Mouse (Mus musculus) naive thymus-derived CD4-positive, alpha-beta T cell, adult 2 months (primary cell): Measurements from ENCODE around the gene Pank4.

Source experiments
- DNase-seq: peaks from one replicate; pipeline ENCODE4 v3.0.0-alpha.2; 2011; ENCODE audit warnings: low read depth

Gene Pank4

DNA sequence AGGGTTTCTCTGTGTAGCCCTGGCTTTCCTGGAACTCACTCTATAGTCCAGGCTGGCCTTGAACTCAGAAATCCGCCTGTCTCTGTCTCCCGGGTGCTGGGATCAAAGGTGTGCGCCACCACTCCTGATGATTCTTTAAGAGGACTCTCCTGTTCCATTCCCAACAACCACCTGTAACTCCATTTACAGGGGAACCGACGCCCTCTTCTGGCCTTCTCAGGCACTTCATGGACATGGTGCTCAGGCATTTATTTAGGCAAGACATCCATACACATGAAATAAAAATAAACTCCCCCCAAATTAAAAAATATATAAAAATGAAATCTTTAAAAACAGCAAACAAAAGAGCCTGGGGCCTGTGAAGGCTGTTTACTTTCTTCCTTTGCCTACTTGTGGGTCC is 3.2 kb downstream of the Pank4 start:
- DNase-seq: peak; percentile 68

DNA sequence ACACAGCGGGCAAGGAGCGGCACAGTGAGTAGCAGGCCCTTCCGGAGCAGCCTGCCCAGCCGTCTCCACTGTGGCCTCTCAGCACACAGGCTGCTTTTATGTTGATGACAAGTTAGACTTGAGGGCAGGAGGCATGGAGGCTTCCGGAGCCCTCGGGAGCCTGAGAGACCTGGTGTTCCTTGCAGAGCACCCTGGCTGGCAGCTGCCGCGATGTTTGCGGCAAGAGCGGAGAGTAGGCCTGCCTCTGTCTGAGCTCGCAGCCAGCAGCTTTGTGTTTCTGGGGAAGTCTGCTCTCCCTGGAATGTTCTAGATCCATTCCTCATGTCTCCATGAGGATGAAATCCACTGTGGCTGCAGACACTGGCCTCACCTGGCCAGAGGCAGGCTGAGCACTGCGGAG is 8.6 kb downstream of the Pank4 start:
- DNase-seq: no peak

DNA sequence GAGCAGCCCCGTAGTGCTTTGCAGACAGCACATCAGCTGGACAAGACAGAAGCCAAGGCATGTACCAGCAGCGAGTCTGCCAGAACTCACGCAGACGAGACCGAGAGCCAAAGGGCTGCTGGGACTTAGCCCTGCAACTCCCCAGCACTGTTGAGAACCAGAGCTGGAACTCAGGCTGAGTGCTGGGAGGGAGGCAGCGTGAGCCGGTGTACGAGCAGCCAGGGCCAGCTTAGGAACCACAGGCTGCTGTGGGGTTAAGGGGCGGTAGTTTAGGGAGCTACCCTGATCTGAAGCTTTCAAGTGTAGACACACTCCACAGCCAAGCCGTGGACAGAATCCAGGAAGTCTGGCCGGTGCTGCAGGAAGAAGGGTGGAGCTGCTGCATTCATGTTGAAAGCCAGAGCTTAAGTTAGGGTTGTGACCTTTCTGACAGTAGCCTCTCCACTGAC is 10.3 kb downstream of the Pank4 start:
- no peak for DNase-seq

DNA sequence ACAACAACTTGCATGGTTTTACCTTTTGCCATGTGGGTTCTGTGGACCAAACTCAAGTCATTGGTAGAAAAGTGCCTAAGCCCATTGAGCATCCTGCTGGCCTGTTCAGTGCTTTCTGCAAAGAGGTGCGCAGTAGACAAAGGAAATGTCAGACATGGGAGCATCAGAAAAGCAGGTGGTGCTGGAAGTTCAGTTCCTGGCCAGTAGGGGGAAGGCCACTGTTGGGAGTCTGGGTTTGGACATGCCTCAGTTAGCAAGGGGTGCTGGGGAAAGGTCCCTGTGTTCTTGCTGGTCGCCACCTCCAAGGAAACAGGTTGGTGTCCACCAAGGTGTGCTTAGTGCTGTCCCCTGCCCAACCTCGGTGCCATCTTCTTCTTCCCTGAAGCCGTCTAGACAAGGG is 16.2 kb downstream of the Pank4 start:
- DNase-seq: peak; percentile 47

DNA sequence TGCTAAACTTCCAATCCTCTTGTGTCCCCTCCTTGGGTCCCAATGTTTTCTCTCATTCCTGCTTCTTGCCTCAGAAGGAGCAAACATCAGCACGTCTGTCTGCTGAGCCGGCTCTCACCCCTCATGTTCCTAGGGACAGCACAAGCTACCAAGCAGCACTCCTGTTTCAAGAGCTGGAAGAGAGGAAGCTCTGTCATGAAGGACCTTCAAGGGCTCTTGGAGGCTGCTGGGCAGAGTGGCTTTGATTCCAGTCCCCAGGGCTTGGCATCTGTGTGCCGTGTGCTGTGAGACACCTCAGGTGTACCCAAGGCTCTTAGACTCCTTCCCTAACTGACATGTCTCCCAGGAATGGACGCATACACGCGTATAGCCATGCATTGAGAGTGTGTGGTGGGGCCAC is 17.2 kb downstream of the Pank4 start:
- DNase-seq: no peak

DNA sequence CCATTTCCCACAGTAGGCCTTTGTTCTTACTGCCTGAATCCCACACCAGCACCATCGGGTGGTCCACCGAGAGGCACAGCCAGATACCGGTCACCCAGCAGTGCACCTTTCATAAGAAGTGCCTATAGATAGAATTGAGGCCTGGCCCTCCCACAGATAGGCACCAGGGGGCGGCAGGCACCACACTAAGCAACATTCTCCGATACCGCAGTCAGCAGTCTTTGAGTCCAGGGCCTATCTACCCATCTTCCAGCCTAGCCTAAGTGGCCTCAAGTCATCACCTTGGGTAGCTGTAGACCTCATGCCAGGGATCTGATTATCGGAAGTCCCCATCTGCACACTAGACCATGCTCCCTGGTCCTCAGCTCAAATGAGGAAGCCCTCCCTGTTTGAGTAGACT is 17.6 kb downstream of the Pank4 start:
- peak; percentile 82 for DNase-seq

DNA sequence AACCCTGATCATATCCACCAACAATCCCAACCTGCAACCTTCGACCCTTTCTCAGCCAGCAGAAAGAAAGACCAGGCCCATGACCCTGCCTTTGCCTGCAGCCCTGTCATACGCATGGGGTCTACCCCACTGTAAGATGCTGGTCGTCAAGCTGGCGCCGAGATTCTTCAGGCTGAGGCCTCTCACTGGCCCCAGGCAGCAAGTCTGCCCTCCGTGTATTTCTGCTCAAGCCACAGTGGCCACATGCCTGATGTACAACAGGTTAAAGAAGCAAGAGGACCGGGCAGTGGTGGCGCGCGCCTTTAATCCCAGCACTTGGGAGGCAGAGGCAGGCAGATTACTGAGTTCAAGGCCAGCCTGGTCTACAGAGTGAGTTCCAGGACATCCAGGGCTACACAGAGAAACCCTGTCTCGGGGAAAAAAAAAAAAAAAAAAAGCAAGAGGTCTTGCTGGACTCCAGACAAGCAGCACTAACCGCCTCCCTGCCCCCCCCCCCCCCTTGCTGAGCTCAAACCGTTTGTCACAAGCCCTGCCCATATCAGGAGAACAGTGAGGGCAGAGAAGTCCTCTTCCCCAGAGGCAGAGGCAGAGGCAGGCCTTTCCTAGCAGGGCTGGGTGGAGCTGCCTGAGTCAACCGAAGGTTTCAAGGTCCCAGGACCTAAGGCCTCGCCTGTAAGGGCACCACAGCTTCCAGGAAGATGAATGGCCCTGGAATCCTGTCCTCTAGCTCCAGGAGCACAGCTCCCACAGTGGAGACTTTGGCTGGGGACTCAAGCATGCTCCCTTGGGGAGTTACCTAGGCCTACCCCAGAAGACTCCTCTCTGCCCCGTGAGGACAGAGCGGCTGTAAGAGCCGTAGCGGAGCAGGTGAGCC is 18.6 kb downstream of the Pank4 start:
- DNase-seq: no peak

DNA sequence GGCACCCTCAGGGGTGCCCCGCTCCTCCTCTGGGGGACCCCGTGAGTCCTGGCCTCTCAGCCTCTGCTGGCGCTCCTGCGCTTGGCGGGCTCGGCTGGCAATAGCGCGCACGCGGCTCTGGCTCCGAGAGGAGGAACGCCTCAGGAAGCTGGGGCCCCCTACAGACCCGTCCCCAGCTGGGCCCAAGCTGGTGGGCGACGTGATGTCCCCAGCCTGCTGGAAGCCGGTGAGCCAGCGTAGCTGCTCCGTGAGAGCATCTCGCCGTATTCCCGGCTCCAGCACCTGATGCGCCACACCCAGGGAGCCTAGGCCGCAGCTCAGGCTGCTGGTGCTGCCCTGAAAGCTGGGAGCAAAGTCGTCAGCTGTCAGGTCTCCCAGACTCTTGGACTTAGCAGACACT is 19.8 kb downstream of the Pank4 start:
- DNase-seq: no peak

DNA sequence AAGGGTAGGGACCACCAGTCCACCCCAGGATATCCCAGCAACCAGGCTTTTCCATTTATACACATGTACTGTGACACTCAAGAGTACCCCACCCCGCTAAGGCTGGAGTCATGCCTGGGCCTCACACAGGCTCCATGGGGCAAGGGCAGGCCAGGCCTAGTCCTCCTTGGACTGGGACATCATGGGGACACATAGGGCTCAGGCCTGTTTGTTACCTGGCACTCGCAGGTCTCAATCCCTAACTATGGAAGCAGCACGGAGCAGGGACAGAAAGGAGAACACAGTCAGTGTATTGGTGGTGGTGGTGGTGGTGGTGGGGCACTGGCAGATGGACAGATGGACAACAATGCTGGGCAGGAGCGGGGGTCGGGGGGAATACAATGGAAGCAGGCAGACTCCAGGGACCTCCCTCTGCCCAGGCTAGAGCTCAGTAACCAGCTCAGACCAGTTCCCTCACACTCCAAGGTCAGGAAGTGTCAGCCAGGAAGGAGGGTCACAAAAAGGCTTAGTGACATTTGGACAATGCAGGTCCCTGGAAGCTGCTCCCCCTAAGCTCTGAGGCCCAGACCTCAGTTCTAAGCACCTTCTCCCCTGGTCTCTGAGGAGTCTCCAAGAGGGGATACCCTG is 21.3 kb downstream of the Pank4 start:
- no peak for DNase-seq

DNA sequence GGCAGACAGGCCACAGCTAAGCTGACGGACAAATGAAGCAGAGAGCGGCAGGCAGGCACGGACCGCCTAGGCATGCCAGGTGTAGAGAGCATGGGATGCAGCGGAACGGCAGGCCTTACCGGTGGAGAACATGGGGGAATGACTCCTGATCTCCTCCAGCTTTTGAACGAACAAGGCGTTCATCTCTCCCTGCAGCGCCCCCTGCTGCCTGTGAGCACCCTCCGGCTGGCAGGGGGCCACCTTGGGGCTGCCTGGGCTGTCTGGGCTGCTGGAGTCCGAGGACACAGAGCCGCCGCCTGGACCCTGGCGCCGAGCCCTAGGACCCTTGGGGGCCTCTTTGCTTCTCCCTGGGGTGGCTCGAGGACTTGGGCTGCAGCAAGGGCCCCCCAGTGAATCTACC is 22.2 kb downstream of the Pank4 start:
- DNase-seq: peak; percentile 73

DNA sequence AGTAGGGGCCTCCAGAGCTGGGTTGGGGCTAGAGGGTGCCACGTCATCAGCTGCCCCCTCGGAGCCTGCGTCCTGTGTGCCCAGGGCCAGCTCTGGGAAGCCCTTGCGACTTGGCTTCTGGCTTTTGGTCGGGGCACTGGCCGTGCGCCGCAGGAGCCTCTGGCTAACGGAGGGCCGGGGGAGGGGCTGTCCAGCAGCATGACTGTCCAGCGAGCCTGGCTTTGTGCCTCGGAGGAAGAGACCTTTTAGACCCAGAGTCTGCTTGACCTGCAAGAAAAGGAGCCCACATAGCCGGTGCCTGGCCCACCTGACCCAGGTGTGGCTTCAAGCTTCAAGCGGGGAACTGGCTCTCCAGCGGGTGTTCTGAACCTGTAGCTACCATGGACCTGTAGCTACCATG is 22.8 kb downstream of the Pank4 start:
- DNase-seq: no peak

DNA sequence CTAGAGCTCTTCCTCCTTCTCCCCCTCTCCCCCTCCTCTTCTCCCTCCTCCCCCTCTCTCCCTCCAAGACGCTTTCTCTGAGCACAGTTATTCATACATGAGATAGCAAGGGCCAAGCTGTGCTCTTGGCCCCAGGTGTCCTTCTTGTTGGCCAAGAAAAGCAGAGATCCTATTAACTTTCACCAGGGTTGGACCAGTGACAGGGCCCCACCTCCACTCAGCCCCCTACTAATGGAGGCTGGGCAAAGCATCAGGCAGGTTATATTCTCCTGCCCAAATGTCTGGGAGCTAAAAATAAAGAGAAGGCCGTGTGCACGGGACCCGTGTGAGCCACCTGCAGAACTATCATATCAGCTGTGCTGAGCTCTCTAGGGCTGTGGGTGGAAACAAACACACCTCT is 31.0 kb downstream of the Pank4 start:
- no peak for DNase-seq

DNA sequence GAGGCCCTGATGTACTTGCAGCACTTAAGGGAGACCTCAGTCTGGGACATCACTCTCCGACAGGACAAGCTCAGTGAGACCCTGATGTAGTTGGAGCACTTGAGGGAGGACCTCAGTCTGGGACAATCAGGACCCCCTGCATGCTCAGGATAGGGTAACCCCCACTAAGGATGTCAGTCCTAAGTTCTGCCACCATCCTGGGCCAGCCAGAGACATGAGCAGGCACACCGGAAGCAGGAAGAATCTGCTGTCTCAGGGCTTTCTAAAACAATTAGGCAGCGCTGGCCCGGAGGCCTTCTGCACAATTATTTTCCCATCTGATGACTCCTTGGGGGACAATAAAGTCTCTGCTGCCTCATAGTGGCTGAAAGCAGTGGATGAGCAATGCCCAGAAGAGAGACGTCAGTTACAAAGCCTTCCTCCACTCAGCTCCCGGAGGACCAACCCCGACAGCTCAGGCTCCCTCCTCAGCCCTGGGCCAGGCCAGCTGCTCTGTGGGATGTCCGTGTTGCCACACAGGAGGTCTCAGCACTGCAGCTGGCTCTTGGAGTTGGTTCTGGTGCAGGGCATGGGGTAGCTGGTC is 32.7 kb downstream of the Pank4 start:
- DNase-seq: no peak

DNA sequence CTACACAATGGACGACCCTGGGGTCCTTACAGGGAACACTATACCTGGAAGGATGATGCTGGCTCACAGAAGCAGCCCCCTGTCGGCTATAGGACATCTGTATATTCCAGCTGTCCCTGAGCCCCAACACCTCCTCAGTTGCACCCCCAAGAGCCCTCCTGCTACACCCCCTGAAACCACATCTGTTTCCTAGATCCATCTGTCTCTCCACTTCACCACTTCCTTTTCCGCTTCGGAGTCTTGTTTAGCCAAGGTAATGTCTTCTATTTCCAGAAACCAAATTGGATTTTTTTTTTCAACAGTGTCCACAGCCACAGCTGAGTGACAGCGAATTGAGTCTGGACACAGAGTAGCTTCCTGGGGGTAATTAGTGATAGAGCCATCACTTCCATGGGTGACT is 35.5 kb downstream of the Pank4 start:
- no peak for DNase-seq

DNA sequence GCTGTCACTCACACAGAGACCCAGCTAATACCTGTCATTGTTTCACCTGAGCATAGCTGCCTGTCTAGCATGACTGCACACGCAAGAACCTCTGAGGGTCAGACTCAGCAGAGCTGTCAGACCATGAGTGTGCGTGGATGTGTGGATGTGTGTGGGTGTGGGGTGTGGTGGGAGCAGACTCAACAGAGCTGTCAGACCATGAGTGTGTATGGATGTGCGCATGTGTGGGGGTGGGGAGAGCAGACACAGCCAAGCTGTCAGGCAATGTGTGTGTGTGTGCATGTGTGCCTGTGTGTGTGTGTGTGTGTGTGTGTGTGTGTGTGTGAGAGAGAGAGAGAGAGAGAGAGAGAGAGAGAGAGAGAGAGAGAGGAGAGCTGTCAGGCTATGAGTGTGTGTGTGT is 41.4 kb downstream of the Pank4 start:
- no peak for DNase-seq

DNA sequence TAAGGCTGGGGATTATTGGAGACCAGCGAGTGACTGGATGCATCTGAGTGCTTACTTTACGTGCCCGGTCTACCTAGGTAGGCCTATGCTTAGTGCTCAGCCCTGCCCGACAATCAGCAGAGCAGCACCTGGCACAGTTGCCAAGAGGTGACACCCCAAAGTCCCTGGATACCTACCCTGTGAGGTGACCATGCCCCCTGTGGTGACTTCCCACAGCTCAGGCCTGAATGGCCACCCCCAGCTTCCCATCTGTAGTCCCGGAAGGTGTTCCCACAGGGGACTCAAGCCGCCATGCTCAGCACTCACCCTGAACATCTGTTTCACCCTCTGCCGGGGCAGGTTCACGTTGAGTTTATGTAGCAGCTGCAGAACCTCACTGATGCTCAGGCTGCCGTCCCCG is 42.4 kb downstream of the Pank4 start:
- DNase-seq: no peak

DNA sequence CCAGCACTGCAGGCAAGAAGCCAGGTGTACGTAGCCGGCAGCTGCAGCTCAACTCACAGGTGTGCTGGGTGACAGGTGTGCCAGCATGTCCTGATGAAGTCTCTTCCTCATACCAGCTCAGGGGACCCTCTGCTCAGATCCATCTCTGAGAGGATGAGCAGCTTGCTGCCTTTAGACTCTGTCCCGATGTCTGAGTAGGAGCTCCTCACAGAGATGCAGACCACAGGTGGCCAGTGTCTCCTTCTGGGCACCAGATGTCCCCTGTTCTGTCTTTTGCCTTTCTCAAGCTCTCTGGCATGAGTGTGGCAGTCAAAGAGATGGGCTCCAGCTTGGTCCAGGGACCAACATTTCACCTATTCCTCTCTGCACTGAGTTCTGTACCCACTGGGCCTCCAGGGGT is 43.7 kb downstream of the Pank4 start:
- DNase-seq: no peak

DNA sequence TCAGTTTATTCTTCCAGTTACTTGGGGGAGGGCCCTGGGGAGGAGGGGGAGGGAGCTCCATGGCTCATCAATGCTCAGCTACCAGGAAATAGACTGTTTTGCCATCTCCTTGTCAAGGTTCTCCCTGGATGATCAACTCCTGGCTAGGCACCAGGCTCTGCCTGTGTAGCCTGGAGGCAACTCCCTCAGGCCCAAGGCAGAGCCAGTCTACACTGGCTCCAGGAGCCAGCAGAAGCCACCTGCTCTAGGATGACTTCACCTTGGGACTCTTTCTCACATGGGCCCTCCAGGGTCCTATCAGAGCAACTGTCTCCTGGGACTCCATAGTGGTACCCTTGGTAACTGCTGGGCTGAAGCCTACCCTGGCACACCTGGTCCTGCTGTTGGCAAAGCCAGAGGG is 44.2 kb downstream of the Pank4 start:
- DNase-seq: no peak

DNA sequence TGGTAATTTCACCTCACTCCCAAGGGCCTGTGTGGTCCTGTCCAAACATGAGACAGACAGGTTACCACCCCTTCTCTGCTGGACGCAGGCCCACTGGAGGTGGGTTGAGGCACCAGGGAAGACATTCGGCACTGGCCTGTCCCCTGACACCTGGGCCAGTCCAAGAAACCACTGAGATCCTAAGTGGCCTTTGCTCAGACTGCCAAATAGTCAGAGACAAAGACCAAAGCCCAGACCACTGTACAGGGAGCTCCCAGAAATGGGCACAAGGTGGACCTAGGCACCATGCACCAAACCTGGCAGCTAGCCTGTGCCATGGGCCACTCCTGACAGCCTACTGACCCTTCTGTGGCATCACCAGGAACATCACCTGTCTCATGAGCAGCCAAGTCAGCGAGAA is 45.3 kb downstream of the Pank4 start:
- no peak for DNase-seq

DNA sequence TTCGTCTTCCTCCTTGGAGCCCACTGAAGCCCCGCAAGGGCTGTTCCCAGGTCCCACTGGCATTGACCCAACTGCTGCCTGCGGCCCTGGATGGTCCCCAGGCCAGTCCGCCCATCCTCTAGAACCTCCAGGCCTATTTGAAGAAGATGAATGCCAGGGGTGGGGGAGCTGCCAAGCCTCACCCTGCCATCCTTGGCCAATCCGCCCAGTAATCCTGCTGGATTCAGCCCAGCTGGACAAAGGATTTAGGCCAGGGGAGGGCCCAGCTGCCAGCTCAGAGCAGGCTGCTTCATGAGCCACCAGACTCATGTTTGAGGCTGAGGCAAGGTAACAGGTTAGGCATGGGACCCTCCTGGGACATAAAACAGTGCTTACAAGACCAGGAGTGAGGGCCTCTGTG is 46.9 kb downstream of the Pank4 start:
- no peak for DNase-seq

DNA sequence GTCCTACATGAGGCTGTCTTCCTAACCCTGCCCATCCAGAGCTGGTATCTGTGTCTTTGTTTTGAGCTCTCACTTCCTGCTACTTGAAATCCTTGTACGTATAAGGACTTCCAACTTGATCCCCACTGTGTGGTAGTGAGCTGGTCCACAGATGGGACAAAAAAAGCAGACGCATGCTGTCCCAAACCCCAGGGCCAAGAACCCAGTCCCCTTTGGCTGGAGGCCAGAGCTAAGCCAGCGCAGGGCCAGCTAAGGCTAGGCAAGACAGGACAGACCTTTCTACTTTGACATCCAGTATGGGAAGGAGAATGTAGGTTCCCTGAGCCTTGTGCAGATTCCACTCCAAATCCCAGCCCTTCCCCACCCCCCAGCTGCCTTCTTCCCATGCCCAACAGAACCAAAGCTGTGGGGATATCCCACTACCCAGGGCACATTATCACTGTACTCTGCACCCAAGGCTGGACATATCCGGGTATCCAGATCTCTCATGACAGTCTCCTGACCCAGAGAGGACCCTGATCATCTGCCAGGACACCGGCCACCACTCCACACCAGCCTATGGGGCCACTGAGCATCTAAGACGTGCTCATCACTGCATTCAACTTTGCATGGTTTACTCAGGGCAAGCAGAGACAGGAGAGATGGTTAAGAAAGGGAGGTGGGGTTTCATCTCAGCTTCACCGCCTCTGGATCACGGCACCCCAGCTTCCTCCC is 47.5 kb downstream of the Pank4 start:
- DNase-seq: no peak

DNA sequence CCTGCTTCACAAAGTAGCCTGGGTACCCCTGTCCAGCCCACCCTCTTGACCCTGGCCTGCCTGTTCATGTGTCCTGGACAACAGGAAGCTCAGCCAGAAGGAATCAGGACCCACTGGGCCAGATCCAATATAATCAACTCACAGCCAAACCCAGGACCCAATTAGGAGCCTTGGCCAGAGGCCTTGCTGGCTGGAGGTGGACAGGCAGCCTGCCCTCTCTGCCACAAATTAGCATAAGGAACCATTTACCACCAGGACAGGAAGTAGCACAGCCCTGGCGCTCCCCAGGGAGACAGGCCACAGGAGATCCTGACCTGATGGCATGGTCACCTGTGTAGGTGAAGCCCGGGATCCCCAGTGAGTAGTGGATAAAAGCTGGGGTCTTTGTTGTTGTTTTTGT is 48.2 kb downstream of the Pank4 start:
- no peak for DNase-seq

DNA sequence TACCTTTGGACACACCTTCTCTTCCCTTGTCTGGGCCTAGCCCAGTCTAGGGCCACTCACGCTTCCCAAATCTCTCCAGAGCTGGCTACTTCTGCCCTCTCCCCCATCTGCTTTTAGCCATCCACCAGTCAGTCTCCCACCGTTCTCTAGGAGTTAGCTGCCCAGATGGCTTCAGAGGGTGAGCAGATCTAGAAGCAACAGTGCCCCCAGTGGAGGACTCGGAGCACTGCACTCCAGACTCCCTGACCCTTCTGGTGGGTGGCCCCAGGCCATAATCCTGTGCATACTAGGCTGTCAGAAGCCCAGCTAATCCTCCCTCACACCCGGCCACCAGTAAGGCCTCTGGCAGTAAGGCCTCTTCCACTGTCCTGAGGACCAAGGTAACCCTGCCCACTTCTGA is 48.9 kb downstream of the Pank4 start:
- DNase-seq: peak; percentile 81
